Mouse (Mus musculus): ENCODE data around the gene Nfib.

GRCm38 (mm10) chr4:82507541-82508280, 197.8 kb downstream of the Nfib start:
- no peak for TF ChIP-seq REST (IDR thresholded peaks at IDR 0.05; ENCODE audit: insufficient read depth, insufficient read length)
- TF ChIP-seq POLR2AphosphoS2 (IDR thresholded peaks at IDR 0.05; ENCODE audit: insufficient read length, low read depth) = no peak

All from myocyte (in vitro differentiated cells).